Mouse (Mus musculus): Measurements from ENCODE around the gene Ogdhl. TPM values are rescaled to one million over a fixed set of nuclear protein-coding genes. Genes with fewer than 3 reads are reported as not detected.

Ogdhl gene
- polyA plus RNA-seq, 1 experiment from 2014 or later = 17.5 TPM

Other genes starting within 250 kb of the Ogdhl start
- 16.4 and 20.4 TPM in 2 replicates for gene Oxnad1, start 236.6 kb upstream of the Ogdhl start, polyA plus RNA-seq (2014; fragmentation: Nextera tagmentation; extraction: Ambion mirVana)
- 81.5 and 93.3 TPM in 2 replicates for gene Dph3, start 236.3 kb upstream of the Ogdhl start, polyA plus RNA-seq (2014; fragmentation: Nextera tagmentation; extraction: Ambion mirVana)
- not detected in 2 replicates for gene Msmb, start 180.0 kb upstream of the Ogdhl start, polyA plus RNA-seq (2014; fragmentation: Nextera tagmentation; extraction: Ambion mirVana)
- 137 and 145 TPM in 2 replicates for gene Ncoa4, start 162.2 kb upstream of the Ogdhl start, polyA plus RNA-seq (2014; fragmentation: Nextera tagmentation; extraction: Ambion mirVana)
- gene Timm23, start 120.1 kb upstream of the Ogdhl start, polyA plus RNA-seq (2014; fragmentation: Nextera tagmentation; extraction: Ambion mirVana) = 258 and 290 TPM in 2 replicates
- gene Parg, start 120.1 kb upstream of the Ogdhl start, polyA plus RNA-seq (2014; fragmentation: Nextera tagmentation; extraction: Ambion mirVana) = 41.0 and 43.2 TPM in 2 replicates
- 0.84 and 1.1 TPM in 2 replicates for gene 1700024G13Rik, start 66.4 kb downstream of the Ogdhl start, polyA plus RNA-seq (2014; fragmentation: Nextera tagmentation; extraction: Ambion mirVana)
- gene Slc18a3, start 142.8 kb downstream of the Ogdhl start, polyA plus RNA-seq (2014; fragmentation: Nextera tagmentation; extraction: Ambion mirVana) = 0.84 and 1.3 TPM in 2 replicates
- not detected in 2 replicates for gene Chat, start 144.0 kb downstream of the Ogdhl start, polyA plus RNA-seq (2014; fragmentation: Nextera tagmentation; extraction: Ambion mirVana)
- 14.8 and 24.2 TPM in 2 replicates for gene Ercc6, start 191.5 kb downstream of the Ogdhl start, polyA plus RNA-seq (2014; fragmentation: Nextera tagmentation; extraction: Ambion mirVana)

All from forebrain, embryonic 14.5 days (tissue).